Mouse (Mus musculus): ENCODE measurements at regions not wholly inside any gene's neighbourhood (a gene's known extent, or its start where the extent isn't known, plus 50 kb on each side); places are given as distances from the start of the nearest gene placed in this dataset.

DNA sequence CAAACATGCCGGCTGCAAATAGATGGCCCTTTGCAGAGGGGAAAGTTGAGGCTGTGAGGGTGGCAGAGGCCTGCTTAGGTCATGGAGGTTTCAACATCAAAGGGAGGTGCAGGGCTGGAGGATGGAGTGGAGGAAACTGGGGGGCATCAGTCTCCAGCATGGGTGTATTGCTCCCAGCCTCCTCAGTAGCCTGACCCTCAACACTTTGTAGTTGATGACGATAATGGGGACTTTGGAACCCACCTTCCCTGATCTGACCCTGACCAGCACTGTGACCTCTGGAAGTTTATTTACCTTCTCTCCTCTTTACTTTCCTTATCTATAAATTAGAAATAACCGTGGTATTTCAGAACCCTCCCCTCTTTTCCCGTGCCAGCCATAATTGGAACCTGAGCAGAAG lies 56.2 kb downstream of the Gm26897 start:
- DNase-seq (ENCODE audit: low spot score in 2 of 2): no peak

DNA sequence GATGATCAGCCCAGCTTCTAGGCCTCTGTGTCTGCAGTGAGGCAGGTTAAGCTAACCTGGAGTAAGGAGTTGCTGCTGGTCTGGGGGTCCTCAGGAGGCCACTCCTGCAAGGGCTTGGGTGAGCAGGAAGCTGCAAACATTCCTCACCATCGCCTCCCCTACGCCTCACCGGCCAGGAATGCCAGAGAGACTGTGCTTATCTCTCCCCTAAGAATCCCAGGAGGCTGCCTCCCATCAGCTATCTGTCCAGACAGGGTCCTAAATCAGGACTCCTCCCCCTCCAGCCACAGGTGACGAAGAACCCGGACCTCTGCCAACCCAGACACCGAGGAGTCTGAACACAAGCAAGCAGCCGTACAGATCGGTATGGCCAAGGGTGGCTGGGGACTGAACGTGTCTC lies 56.8 kb downstream of the Gm26897 start:
- DNase-seq (ENCODE audit: low spot score in 2 of 2): no peak

DNA sequence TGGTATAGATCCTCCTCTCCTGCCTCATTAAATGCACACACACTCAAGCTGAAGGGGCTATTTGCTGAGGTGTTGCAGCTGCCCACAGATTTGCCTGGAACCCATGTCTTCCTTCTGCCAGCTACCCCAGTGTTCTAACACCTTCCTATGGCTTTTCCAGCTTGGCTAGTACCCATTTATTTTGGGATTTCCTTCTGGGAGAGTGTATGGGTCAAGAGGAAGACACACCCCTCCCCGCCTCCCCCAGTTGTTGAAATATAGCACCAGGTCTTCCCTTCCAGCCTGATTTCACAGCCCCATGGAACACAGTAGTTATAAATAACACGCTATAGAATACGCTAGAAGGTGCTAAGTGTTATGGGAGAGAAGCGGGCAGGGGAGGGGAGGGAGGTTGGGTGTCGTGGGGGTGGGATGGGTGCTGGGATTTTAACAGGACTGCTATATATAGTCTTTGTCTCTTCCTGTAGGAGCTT lies 57.4 kb downstream of the Gm26897 start:
- DNase-seq (ENCODE audit: low spot score in 2 of 2): no peak

DNA sequence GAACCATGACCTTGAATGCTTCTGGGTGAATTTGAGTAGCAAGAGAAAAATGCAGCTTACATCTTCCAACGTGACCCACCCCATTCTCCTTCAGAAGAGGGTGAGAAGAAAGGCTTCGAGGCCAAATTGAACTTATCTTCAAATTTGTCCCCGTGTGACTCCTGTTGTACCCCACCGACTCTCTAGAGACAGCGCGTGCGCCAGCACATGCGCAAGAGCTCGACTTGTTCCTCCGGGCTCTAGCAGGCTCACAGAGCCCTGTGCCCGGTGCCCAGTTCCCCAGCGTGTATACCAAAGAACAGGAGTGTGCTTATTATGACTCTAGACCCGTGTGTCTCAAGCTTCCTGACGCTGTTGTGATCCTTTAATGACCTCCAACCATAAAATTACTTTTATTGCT lies 59.0 kb downstream of the Gm26897 start:
- DNase-seq (ENCODE audit: low spot score in 2 of 2): no peak

DNA sequence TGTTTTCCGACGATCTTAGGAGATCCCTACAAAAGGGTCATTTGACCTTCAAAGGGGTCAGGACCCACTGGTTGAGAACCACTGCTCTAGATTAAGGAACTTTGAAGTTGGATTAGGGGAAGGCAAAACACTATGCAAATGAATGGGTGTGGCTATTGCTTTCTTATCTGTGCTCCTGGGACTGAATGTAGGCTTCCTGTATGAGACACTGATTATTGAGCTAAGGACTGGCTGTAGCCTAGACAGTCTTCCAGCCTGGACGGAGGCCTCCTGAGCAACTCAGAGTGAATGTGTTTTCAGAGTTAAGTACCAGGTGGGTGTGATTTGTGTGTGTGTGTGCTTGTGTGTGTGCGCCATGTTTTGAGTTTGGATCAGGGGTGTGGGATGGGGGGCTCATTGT lies 59.5 kb downstream of the Gm26897 start:
- DNase-seq (ENCODE audit: low spot score in 2 of 2): no peak

DNA sequence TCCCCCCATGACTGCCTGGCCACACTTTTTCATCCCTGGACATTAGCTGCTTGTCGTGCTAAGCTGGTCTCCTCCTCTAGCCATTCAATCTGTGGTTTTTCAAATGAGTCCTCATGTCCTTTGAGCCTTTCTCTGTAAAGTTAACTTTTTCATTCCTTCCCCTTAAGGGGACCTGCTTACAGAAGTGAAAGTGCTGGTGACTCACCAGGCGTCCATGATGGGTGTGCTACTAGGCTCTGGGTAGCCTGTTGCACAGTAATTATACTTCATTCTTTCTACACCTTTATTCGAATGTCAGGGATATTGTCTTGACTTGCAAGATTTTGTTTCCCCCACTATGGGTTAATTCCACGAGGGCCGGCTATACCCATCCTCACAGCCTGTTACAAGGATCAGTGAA lies 63.2 kb downstream of the Gm26897 start:
- DNase-seq (ENCODE audit: low spot score in 2 of 2): no peak

DNA sequence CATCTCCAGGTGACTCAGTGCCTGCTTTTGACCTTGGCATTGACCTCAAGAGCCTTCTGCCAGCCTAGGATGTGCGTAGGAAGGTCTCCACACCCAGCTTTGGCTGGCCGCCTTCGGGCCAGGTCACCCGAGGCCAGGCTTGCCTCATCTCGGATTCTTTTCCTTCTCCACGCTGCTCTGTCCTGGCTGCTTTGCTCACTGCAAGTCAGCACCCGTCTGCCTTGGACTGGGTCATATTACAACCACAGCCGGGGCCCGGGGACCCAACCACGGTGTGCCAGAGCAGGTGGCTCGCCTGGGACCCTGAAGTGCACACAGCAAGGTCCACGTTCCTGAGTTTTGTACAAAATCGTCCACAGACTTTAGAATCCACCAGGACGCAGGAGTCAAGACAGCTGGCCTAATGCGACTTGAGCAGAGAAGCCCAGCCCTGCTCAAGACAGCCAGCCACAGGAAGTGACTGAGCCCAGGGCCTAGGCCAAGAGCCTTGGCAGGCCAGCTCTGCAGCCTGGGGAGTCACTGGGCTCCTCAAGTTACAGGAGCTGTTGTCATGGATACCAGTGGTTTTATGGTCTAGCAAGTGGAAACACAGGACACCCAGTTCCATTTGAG lies 66.1 kb downstream of the Gm26897 start:
- no peak for DNase-seq (ENCODE audit: low spot score in 2 of 2)

DNA sequence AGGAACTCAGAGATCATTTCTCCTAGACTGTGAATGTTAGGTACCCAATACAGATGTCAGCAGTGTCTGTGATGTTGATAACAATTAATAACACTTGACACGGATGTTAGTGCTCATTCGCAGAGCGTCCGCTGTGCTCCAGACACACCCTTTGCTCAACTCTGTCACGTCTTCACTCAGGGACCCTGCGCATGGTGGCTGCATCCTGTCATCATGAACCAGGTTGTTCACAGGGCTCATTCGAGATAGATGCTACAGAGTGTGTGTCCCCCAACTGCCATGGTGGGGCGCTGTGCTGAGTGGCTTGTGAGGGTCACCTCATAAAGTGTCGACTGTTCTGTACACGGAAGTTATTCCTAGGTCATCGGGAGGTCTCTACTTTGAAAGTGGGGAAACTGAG lies 66.8 kb downstream of the Gm26897 start:
- DNase-seq (ENCODE audit: low spot score in 2 of 2): no peak

DNA sequence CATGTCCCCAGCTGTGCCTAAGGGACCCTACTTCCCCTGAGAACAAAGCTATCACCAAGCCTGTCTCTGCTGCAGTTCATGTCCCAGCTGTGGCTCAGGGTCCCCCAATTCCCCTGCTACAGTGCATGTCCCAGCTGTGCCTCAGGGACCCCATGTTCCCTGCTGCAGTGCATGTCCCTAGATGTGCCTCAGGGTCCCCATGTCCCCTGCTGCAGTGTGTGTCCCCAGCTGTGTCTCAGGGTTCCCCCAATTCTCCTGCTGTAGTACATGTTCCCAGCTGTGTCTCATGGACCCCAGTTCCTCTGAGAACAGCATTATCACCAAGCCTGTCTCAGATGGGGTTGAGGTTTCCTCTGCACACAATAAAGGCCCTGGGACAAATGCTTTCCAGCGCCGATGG lies 67.3 kb downstream of the Gm26897 start:
- DNase-seq (ENCODE audit: low spot score in 2 of 2): no peak

DNA sequence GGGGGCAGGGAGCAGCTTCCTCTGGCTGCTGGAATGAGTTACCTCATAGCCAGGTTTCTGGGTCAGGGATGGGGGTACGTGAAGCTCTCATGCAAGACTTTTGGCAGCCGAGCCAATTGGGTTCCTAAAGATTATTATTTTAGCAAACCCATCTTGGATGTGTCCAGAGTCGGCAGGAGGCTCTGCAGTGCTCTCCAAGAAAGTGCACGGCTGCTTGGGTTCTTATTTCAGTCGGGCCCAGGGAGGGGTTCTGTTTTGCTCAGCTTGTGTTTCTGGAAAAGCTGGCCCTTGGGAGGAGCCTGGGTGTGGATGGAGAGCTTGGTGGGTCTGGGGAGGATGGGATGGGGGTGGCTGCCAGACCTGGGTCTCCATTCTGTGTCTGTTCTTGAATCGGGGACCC lies 70.8 kb downstream of the Gm26897 start:
- no peak for DNase-seq (ENCODE audit: low spot score in 2 of 2)

DNA sequence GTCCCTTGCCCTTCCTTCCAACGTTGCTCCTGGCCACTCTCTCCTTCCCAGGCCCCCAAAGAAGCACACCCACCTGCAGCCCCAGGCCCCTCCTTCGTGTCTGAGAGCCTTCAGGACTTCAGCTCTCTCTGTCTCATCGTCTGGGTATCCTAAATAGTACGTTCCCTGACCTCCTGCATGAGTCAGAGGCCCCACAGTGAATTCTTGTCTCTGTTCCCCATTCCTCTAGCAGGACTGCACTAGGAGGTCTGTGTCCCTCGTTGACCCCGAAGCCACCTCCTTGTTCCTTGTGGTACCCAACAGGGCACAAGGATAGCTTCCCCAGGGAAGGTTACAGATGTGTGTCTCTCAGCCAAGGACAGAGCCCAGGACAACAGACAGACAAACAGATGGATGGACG lies 71.4 kb downstream of the Gm26897 start:
- DNase-seq (ENCODE audit: low spot score in 2 of 2): no peak

DNA sequence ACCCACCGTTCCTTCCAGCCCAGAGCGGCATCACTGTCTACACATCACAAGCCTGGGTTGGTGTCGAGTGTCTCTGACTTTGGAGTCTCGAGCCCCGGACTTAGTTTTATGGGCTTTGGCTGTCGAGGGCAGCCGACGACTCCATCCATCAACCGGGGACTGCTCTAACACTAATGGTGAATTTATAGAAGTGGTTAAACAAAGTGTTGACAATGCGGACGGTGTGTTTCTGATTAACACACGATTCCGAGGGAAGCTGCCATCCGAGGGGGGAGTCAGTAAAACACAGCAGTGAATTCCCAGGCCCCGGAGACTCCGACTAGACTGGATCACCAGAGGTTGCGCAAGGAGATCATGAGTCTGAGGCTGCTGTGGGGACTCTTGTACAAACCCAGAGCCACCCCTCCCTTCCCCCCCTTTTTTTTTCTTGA lies 72.1 kb downstream of the Gm26897 start:
- DNase-seq (ENCODE audit: low spot score in 2 of 2): no peak

DNA sequence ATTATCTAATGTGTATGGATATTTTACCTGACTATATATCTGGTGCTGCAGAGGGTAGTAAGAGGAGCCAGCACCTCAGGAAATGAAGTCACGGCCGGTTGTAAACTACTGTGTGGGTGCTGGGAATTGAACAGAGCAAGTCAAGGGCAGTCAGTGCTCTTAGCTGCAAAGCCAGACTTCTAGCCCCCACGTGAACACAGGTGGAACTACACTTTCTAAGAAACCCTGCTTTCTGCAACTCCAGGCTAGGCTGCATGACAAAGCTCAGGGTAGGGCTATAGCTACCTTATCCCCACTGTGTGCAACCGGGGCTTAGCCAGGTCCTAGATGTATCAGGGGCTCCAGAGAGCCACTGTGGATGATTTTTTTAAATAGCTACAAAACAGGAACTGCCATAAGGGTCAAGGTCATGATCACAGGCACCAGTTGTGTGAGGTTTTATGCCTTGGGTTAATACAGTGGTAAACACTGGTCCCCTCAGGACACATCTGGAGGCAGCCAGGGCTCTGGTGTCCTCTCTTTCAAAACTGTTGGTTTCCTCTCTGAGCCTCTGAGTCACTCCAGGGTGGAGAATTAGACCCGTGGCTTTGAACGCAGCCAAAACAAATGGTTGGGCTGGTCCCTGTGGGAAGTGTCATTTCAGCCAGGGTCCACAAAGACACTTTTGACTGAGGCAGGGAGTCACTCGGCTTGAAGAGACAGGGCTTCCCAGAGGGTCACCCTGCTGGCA lies 76.5 kb downstream of the Gm26897 start:
- DNase-seq (ENCODE audit: low spot score in 2 of 2): no peak

DNA sequence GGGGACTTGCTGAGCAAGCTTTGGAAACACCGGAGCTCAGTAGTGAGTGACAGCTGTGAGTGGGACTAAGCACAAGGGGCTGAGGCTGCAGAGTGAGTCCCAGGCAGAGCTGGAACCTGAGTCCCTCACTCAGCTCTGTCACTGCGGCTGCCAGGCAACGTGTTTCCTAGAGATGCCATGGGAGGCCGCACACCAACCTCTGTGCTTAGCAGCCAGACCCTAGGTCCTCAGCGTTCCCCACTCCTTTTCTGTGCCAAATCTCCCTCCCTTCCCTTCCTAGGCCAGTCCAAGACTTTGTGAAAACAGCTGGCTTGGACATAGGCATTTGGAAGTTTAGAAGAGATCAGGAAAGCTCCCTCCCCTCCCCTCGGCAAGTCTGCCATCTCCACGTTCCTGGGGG lies 78.9 kb downstream of the Gm26897 start:
- no peak for DNase-seq (ENCODE audit: low spot score in 2 of 2)

DNA sequence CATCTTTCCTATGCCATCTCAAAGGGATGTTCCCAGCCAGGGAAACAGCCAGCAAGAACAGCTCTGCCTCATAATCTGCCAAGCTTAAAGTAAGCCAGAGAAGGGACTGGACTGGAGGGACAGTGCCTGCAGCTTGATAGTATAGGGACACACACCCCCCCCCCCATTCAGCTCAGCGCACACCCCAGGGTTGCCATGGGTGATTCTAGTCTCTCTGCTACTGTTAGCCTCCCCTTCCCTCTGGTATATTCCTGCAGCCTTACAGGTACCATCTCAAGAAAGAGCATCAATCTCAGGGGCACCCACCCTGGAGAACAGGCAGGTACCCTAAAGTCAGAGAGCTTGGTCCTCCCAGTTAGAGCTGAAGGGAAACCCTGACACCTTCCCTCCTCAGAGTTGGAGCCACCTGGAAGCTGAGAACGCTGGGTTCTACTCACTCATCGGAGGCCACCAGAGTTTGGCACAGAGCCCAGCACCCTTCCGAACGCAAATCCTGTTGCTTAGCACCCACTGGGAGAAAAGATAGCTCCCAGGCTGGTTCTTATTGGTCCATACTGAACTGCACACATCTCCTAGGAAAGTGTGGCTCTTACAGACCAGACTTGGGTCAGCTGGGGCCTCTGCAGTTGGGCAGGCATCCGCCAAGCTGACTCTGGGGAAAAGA lies 79.5 kb downstream of the Gm26897 start:
- no peak for DNase-seq (ENCODE audit: low spot score in 2 of 2)

DNA sequence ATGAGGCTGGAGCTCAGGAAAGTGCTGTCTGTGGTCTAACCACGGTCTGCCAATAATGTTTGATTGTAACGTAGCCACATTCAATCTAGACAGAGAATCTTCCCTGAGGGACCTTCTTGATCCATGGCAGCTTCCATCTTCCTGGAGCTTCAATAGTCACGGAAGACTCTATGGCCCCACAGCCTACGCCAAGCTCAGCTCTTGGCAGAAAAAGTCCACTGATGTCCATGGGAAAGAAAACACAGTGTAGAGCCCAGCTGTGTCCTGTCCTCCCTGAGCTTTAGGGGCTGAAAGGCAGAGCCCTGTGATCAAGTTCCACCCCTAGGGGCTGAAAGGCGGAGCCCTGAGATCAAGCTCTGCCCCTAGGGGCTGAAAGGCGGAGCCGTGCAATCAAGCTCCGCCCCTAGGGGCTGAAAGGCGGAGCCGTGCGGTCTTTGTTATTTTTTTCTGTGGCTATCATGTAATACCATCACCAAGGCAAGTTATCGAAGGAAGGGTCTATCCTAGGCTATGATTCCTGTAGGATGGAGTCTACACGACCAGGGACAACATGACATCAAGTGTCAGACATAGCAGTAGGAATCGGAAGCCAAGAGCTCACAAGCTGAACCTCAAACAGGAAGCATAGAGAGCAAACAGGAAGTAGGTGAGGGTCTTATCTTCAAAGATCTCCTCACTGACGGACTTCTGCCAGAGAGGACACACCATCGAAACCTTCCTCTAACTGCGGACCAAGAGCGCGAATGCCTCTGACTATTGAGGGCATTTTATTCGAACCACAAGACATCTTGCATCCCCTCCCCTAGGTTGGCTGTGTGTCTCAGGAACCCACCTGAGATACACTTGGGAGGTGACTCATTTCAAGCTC lies 81.4 kb downstream of the Gm26897 start:
- no peak for DNase-seq (ENCODE audit: low spot score in 2 of 2)

DNA sequence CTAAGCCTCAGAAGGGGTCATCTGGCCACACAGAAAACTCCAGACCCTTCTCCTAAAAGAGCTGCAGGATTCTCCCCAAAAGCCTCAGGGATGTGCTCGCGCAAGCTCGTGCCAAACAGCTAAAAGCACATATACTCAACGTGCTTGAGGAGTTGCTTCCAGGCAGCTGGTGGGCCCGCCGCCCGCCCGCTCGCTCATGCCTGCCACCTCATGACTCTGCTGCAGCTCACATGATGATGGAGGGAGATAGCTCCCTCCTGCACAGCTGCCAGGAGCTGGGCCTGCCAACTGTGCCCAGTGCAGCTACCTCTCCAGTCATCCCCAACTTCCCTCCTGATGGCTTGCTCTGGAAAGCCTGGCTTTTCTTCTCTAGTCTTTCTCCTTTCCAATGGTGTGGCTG lies 87.2 kb downstream of the Gm26897 start:
- DNase-seq (ENCODE audit: low spot score in 2 of 2): no peak

DNA sequence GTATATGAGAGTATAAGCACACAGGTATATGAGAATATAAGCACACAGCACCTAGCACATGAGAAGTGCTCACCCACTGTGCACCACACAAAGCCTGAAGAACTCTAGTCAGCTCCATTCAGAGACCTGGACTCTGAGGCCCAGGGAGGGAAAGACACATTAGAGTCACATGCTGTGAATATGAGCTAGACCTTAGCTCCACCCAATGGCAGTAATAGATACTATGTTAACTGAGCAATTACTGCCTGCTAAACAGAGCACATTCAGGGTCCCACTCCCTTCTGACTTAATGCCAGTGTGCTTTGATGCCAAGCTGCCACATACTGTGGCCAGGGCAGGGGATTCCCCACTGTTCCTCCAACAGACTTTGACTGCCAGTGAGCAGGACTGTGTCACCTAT lies 89.2 kb downstream of the Gm26897 start:
- DNase-seq (ENCODE audit: low spot score in 2 of 2): no peak

DNA sequence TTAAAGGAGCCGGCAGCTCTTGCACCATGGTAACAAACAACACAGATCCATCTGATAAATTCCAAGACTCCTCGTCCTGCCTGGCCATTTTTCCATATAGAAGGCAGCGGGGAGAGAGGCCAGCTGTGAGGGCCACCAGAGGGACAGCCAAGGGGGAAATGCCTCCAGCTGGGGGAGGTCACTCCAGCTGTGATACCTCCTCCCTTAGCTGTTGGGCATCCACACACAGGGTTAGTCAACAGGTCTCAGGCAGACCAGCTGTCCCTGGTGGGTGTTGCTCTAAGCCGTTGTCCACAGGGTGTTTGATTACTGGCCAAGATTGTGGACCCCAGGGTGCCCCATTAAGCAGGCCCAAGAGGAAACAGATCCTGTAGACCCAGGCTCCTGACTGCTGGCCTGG lies 89.7 kb downstream of the Gm26897 start:
- no peak for DNase-seq (ENCODE audit: low spot score in 2 of 2)

DNA sequence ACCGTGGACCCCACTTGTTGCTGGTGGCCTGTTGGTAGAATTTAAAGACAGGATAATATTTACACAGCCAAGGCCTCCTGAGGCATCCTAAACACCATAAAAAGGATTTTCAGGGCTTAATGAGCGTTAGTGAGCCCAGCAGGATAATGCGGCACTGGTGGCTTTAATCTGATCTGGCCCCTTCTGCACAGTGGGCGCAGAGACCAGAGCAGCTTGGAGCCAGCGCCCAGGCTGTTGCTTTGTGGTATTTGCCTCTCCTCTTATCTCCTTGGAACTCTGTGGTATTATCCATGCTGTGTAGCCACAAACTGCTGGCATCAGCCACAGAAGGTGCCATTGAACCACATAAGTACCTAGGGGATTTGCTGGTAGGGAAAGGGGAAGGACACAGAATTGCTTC lies 90.1 kb downstream of the Gm26897 start:
- no peak for DNase-seq (ENCODE audit: low spot score in 2 of 2)

DNA sequence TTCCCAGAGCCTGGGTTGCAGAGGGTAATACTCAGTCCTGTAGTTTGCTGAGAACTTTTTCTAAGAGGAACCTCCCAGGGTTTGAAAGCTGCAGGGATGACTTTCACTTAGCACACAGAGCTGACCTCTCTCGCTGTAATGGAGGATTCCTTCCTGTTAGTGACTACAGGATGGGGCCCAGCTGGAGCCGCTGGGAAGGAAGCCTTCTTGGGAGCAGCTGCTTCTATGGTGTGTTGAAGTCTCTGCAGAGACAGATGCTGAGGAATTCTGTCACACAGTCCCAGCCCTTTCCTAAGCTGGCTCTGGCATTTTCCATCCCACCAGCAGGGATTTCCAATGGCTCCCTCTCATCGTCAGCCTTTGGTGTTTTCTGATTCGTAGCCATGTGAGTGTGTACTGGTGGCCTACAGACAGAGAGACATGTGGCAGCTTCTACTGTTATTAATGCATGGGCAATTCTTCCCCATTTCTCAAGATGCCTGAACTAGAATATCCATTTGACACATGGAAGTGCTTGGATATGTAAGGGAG lies 90.9 kb downstream of the Gm26897 start:
- no peak for DNase-seq (ENCODE audit: low spot score in 2 of 2)
